Mouse (Mus musculus): ENCODE data around the gene Lcmt2.
"Not testable (repeated sequence)": the region's sequence is repeated elsewhere in the genome, so short reads cannot be mapped to it uniquely, and the experiment has no call there.

Gene Lcmt2

GRCm38 (mm10) chr2:121140018-121140882 is at the start of gene Lcmt2, which contains the start of gene Adal:
Lcmt2 (minus strand) TSS chr2:121140653.
Adal (plus strand) TSS chr2:121140428.
- DNase-seq, result peak; percentile 89

- DNase-seq, result no peak
Measured at GRCm38 (mm10) chr2:121188530-121188929, 48.1 kb upstream of the Lcmt2 start.

- no peak for DNase-seq
Measured at GRCm38 (mm10) chr2:121184142-121184541, 43.7 kb upstream of the Lcmt2 start.

GRCm38 (mm10) chr2:121183431-121183830 is 43.0 kb upstream of the Lcmt2 start:
- peak; percentile 34 for DNase-seq

GRCm38 (mm10) chr2:121178828-121179479 is 38.5 kb upstream of the Lcmt2 start:
- DNase-seq, result no peak

GRCm38 (mm10) chr2:121170980-121171742 is 30.7 kb upstream of the Lcmt2 start, which contains the start of gene Zscan29:
Zscan29 (minus strand) TSS chr2:121171125.
- DNase-seq, result peak; percentile 87

- no peak for DNase-seq
Measured at GRCm38 (mm10) chr2:121170481-121170971, 30.1 kb upstream of the Lcmt2 start, which contains the start of gene Tubgcp4. Tubgcp4 (plus strand) TSS chr2:121170654.

- no peak for DNase-seq
Measured at GRCm38 (mm10) chr2:121169902-121170301, 29.4 kb upstream of the Lcmt2 start.

GRCm38 (mm10) chr2:121169173-121169572 is 28.7 kb upstream of the Lcmt2 start:
- no peak for DNase-seq

- DNase-seq, result no peak
Measured at GRCm38 (mm10) chr2:121153100-121153499, 12.6 kb upstream of the Lcmt2 start.

GRCm38 (mm10) chr2:121149679-121150078 is 9.2 kb upstream of the Lcmt2 start:
- no peak for DNase-seq

GRCm38 (mm10) chr2:121142415-121142814 is 2.0 kb upstream of the Lcmt2 start:
- DNase-seq, result no peak

- DNase-seq, result no peak
Measured at GRCm38 (mm10) chr2:121141216-121142035, 973 bp upstream of the Lcmt2 start.

- no peak for DNase-seq
Measured at GRCm38 (mm10) chr2:121139266-121140017, 1.0 kb downstream of the Lcmt2 start.

- no peak for DNase-seq
Measured at GRCm38 (mm10) chr2:121137371-121137770, 3.1 kb downstream of the Lcmt2 start.

GRCm38 (mm10) chr2:121132822-121133221 is 7.6 kb downstream of the Lcmt2 start:
- DNase-seq, result no peak

- no peak for DNase-seq
Measured at GRCm38 (mm10) chr2:121128865-121129620, 11.4 kb downstream of the Lcmt2 start.

GRCm38 (mm10) chr2:121127536-121127935 is 12.9 kb downstream of the Lcmt2 start:
- no peak for DNase-seq

GRCm38 (mm10) chr2:121126302-121126701 is 14.2 kb downstream of the Lcmt2 start:
- not testable (repeated sequence) for DNase-seq

GRCm38 (mm10) chr2:121119260-121119659 is 21.2 kb downstream of the Lcmt2 start:
- no peak for DNase-seq
